Mouse (Mus musculus) small intestine, adult 2 months (tissue): ENCODE data around the gene Ifitm5.

Experiments
- CTCF ChIP-seq: fragments of 200-500 bp; IDR thresholded peaks from 2 replicates; pipeline ENCODE4 v1.5.1; 2012; ENCODE audit warnings: low read depth, mild to moderate bottlenecking, control low read depth, inconsistent platforms, low read length, moderate library complexity, mixed read lengths; ENCODE audit not compliant: insufficient replicate concordance, insufficient read length; ENCODE audit errors: extremely low read depth
- POLR2A ChIP-seq: fragments of 200-500 bp; IDR thresholded peaks from 2 replicates; pipeline ENCODE4 v1.6.1; 2012; ENCODE audit warnings: low read depth, mild to moderate bottlenecking, control low read depth, inconsistent platforms, low read length, moderate library complexity

GRCm38 (mm10) chr7:140943356-140943755 lies 6.7 kb downstream of the Ifitm5 start:
- no peak for TF ChIP-seq POLR2A
- TF ChIP-seq CTCF = no peak
